Comparison of ENCODE assay signal across 12 mouse cellular contexts in genomic region chr11:32924932-32925331, GRCm38 (mm10).
DNase-seq lines count a peak whose midpoint lies in the region; ATAC-seq and TF ChIP-seq lines count a peak whose summit lies in the region.
"Had no signal": no experiment of that assay in that cellular context is flagged by ENCODE, and none has a peak within 500 bp of the region (broad histone marks: within the 10 kb centered on the region; RNA-seq: fewer than 3 reads in every experiment).

No protein-coding gene starts in this region.

- 54% methylated on average over 7 of the region's 7 CpGs for WGBS in hindbrain, postnatal 0 days
- 62% methylated on average over 7 of the region's 7 CpGs for WGBS in hindbrain, embryonic 16.5 days
- WGBS in midbrain, postnatal 0 days, result 59% methylated on average over 7 of the region's 7 CpGs
- 67% methylated on average over 7 of the region's 7 CpGs for WGBS in midbrain, embryonic 11.5 days
- 60% methylated on average over 7 of the region's 7 CpGs for WGBS in stomach, embryonic 15.5 days

- H3K4me1 ChIP-seq in hindbrain, postnatal 0 days (ENCODE audit: insufficient read depth, low read length), result peaks cover 11% of the 10 kb centered on the region; the same call in 1 of the 2 replicates
- peaks cover 7% of the 10 kb centered on the region; the same call in 1 of the 2 replicates for H3K4me1 ChIP-seq in hindbrain, embryonic 16.5 days (ENCODE audit: control insufficient read depth, insufficient read depth, low read depth, low read length)
- peaks cover 9% of the 10 kb centered on the region; the same call in 1 of the 2 replicates for H3K4me1 ChIP-seq in midbrain, postnatal 0 days (ENCODE audit: insufficient read depth, low read length)
- H3K4me1 ChIP-seq in midbrain, embryonic 11.5 days (ENCODE audit: control insufficient read depth, insufficient read depth, low read length), result peaks cover 4% of the 10 kb centered on the region; the same call in 1 of the 2 replicates
- peaks cover 7% of the 10 kb centered on the region for H3K4me1 ChIP-seq in embryonic fibroblast, embryonic 13.5 days (ENCODE audit: control insufficient read depth, insufficient read depth, low read length)
- H3K4me1 ChIP-seq in stomach, embryonic 15.5 days, result peaks cover 14% of the 10 kb centered on the region; the same call in 1 of the 2 replicates
- H3K4me1 ChIP-seq: megakaryocyte, embryonic 14.5 days had no signal

- TF ChIP-seq POLR2A in embryonic fibroblast, embryonic 13.5 days (IDR thresholded peaks at IDR 0.05; ENCODE audit: low read depth, low read length), result no peak

- ATAC-seq in hindbrain, postnatal 0 days, result peak; percentile 67
- ATAC-seq in hindbrain, embryonic 16.5 days, result no peak
- ATAC-seq in midbrain, postnatal 0 days (ENCODE audit: low FRiP score), result no peak
- no peak for ATAC-seq in midbrain, embryonic 11.5 days (ENCODE audit: low FRiP score)
- no peak for ATAC-seq in stomach, embryonic 15.5 days (ENCODE audit: insufficient read depth, low FRiP score, low read depth)

- no peak overlapping the region for H3K27ac ChIP-seq in hindbrain, postnatal 0 days
- no peak overlapping the region for H3K27ac ChIP-seq in hindbrain, embryonic 16.5 days (ENCODE audit: low read depth, low read length)
- no peak overlapping the region for H3K27ac ChIP-seq in midbrain, postnatal 0 days (ENCODE audit: low read depth, low read length)
- H3K27ac ChIP-seq in midbrain, embryonic 11.5 days (ENCODE audit: low read depth, low read length), result no peak overlapping the region
- H3K27ac ChIP-seq in embryonic fibroblast, embryonic 13.5 days (ENCODE audit: insufficient read depth, low read length), result peak overlapping the region; percentile 80
- peak overlapping the region; percentile 80; the same call in 1 of the 2 replicates for H3K27ac ChIP-seq in stomach, embryonic 15.5 days
- H3K27ac ChIP-seq: hindbrain, embryonic 15.5 days had no signal

- no peak for TF ChIP-seq CTCF in hindbrain, postnatal 0 days (IDR thresholded peaks at IDR 0.05; ENCODE audit: low read depth)
- TF ChIP-seq CTCF in midbrain, postnatal 0 days (IDR thresholded peaks at IDR 0.05), result no peak
- no peak for TF ChIP-seq CTCF in embryonic fibroblast, embryonic 13.5 days (IDR thresholded peaks at IDR 0.05; ENCODE audit: borderline replicate concordance, insufficient read depth, low read length)

- no peak overlapping the region for H3K4me2 ChIP-seq in hindbrain, postnatal 0 days (ENCODE audit: low read depth, low read length)
- no peak overlapping the region for H3K4me2 ChIP-seq in hindbrain, embryonic 16.5 days (ENCODE audit: low read length)
- no peak overlapping the region for H3K4me2 ChIP-seq in midbrain, postnatal 0 days (ENCODE audit: low read depth, low read length, poor library complexity, severe bottlenecking)
- H3K4me2 ChIP-seq in midbrain, embryonic 11.5 days, result no peak overlapping the region
- peak overlapping the region; percentile 60 for H3K4me2 ChIP-seq in stomach, embryonic 15.5 days

- H3K9ac ChIP-seq in hindbrain, postnatal 0 days (replicated peaks; ENCODE audit: low read length), result no peak overlapping the region
- no peak overlapping the region for H3K9ac ChIP-seq in hindbrain, embryonic 16.5 days (ENCODE audit: low read depth, low read length)
- no peak overlapping the region for H3K9ac ChIP-seq in midbrain, postnatal 0 days (replicated peaks; ENCODE audit: low read length, poor library complexity, severe bottlenecking)
- H3K9ac ChIP-seq in midbrain, embryonic 11.5 days (ENCODE audit: low read length), result no peak overlapping the region
- no peak overlapping the region for H3K9ac ChIP-seq in stomach, embryonic 15.5 days

- H3K27me3 ChIP-seq in hindbrain, postnatal 0 days (ENCODE audit: insufficient read depth, low read length), result no peaks in the 10 kb centered on the region; the same call in 1 of the 2 replicates
- H3K27me3 ChIP-seq in hindbrain, embryonic 16.5 days (replicated peaks; ENCODE audit: control insufficient read depth, insufficient read depth, low read length), result no peaks in the 10 kb centered on the region
- H3K27me3 ChIP-seq in midbrain, postnatal 0 days (ENCODE audit: insufficient read depth, low read length), result peaks cover 4% of the 10 kb centered on the region; the same call in 1 of the 2 replicates
- peaks cover 2% of the 10 kb centered on the region; the same call in 1 of the 2 replicates for H3K27me3 ChIP-seq in midbrain, embryonic 11.5 days (ENCODE audit: control insufficient read depth, insufficient read depth, low read length)
- H3K27me3 ChIP-seq in stomach, embryonic 15.5 days (replicated peaks), result no peaks in the 10 kb centered on the region
- H3K27me3 ChIP-seq: hindbrain, embryonic 15.5 days; Patski had no signal

- H3K36me3 ChIP-seq in hindbrain, postnatal 0 days (ENCODE audit: insufficient read depth, low read length), result no peaks in the 10 kb centered on the region
- no peaks in the 10 kb centered on the region for H3K36me3 ChIP-seq in hindbrain, embryonic 16.5 days (ENCODE audit: control insufficient read depth, insufficient read depth, low read length)
- H3K36me3 ChIP-seq in midbrain, postnatal 0 days (ENCODE audit: insufficient read depth, low read length), result no peaks in the 10 kb centered on the region
- H3K36me3 ChIP-seq in midbrain, embryonic 11.5 days (ENCODE audit: control insufficient read depth, insufficient read depth, low read length), result no peaks in the 10 kb centered on the region
- no peaks in the 10 kb centered on the region for H3K36me3 ChIP-seq in stomach, embryonic 15.5 days
- H3K36me3 ChIP-seq: hindbrain, embryonic 15.5 days had no signal

- H3K4me3 ChIP-seq in hindbrain, postnatal 0 days (ENCODE audit: low read length), result no peak overlapping the region
- no peak overlapping the region for H3K4me3 ChIP-seq in hindbrain, embryonic 16.5 days (ENCODE audit: low read length)
- H3K4me3 ChIP-seq in midbrain, postnatal 0 days (ENCODE audit: low read depth, low read length), result no peak overlapping the region
- no peak overlapping the region for H3K4me3 ChIP-seq in midbrain, embryonic 11.5 days (ENCODE audit: low read depth, low read length)
- H3K4me3 ChIP-seq in embryonic fibroblast, embryonic 13.5 days (ENCODE audit: insufficient read depth, low read length), result no peak overlapping the region
- H3K4me3 ChIP-seq in stomach, embryonic 15.5 days (replicated peaks), result no peak overlapping the region
- H3K4me3 ChIP-seq: erythroblast, embryonic 14.5 days; megakaryocyte, embryonic 14.5 days had no signal

- peak; percentile 42 for DNase-seq in hindbrain, postnatal 0 days (ENCODE audit: low spot score)
- peak; percentile 45 for DNase-seq in midbrain, postnatal 0 days (ENCODE audit: low spot score)
- no peak for DNase-seq in midbrain, embryonic 11.5 days (ENCODE audit: low spot score, missing footprints)
- no peak for DNase-seq in right cerebral cortex, postnatal 4 days
- DNase-seq: cerebellum, postnatal 36 days had no signal

- no peaks in the 10 kb centered on the region for H3K9me3 ChIP-seq in hindbrain, postnatal 0 days (ENCODE audit: low read length)
- H3K9me3 ChIP-seq in hindbrain, embryonic 16.5 days (ENCODE audit: control insufficient read depth, low read length), result no peaks in the 10 kb centered on the region
- H3K9me3 ChIP-seq in midbrain, postnatal 0 days (ENCODE audit: low read length), result no peaks in the 10 kb centered on the region
- no peaks in the 10 kb centered on the region for H3K9me3 ChIP-seq in midbrain, embryonic 11.5 days (ENCODE audit: control insufficient read depth, low read length)
- H3K9me3 ChIP-seq in stomach, embryonic 15.5 days, result no peaks in the 10 kb centered on the region
- H3K9me3 ChIP-seq: hindbrain, embryonic 15.5 days had no signal

Comparison
In these comparisons a context has a peak if more than half of its experiments do, and no peak if none do; other contexts are left out.
1. DNase-seq: peak in hindbrain, postnatal 0 days (single experiment) and midbrain, postnatal 0 days (single experiment); none in midbrain, embryonic 11.5 days (single experiment) and right cerebral cortex, postnatal 4 days (single experiment).
2. H3K27ac ChIP-seq: peak in embryonic fibroblast, embryonic 13.5 days (single experiment) and stomach, embryonic 15.5 days (single experiment); none in hindbrain, postnatal 0 days (single experiment), hindbrain, embryonic 16.5 days (single experiment), midbrain, postnatal 0 days (single experiment) and midbrain, embryonic 11.5 days (single experiment).